Mouse (Mus musculus): ENCODE measurements at regions not wholly inside any gene's neighbourhood (a gene's known extent, or its start where the extent isn't known, plus 50 kb on each side); places are given as distances from the start of the nearest gene placed in this dataset.

DNA sequence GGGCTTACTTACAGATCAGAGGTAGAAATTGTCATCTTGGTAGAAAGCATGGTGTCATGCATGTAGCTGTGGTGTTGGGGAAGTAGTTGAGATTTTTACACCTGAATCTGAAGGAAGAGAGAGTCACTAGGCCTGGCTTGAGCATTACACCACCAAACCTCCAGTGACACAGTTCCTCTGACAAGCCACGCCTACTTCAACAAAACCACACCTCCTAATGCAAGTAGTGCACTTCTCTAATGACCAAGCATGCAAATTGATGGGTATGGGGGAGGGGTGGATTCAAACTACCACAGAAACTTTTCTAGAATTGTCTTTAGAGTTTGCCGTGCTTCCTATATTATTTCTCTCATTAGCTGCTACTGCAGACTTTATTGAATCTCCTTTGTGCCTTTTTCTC, 136.8 kb upstream of the Xrcc4 start:
- ATAC-seq (ENCODE audit: extremely low read depth, insufficient number of reproducible peaks, low FRiP score, poor library complexity, severe bottlenecking), result no peak

DNA sequence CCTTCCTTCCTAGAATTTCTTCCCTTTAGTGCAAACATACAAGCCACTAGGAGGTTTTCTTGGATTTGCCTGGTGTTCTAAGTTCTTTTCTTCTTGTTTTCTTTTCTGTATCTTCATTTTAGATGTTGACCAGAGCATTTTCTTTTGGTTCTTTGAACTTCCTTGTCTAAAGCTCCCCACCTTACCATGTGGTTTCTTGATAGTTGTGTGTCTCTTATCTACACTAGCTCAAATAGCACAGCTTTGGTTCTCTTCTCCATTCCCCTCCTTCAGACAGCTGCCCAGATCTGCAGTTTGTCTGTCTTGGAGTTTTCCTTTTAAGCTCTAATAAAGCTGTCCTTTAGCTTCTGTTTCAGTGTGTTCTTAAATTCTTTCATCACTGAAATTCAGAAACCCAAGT, 123.0 kb upstream of the Xrcc4 start:
- ATAC-seq (ENCODE audit: extremely low read depth, insufficient number of reproducible peaks, low FRiP score, poor library complexity, severe bottlenecking), result no peak

DNA sequence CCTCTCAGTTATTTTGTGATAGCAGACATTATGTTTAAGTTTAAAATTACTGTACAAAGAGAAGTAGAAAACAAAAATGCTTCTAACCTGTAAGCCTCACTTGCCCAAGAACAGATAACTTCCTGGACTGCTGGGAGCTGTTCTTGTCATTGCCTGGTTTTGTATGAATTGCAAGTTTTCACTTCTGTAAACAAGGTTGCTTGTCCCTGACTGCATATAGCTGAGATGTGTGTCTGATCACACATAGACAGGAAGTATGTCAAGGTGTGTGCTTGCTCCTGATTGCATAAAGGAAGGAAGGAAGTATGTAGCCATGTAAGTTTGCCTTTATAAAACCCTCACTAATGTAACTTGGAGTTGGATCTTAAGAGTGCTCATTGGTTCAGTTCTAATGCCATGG, 118.5 kb upstream of the Xrcc4 start:
- no peak for ATAC-seq (ENCODE audit: extremely low read depth, insufficient number of reproducible peaks, low FRiP score, poor library complexity, severe bottlenecking)
